Mouse (Mus musculus) olfactory bulb, adult 2 months (tissue): ENCODE data around the gene Mtmr12.

ENCODE experiments used
- CTCF ChIP-seq: fragments of 200-500 bp; IDR thresholded peaks from 2 replicates; pipeline ENCODE4 v1.5.1; 2012; ENCODE audit warnings: low read depth, mild to moderate bottlenecking, low read length, moderate library complexity; ENCODE audit not compliant: insufficient read depth
- POLR2A ChIP-seq: fragments of 200-500 bp; IDR thresholded peaks from 2 replicates; pipeline ENCODE4 v1.6.1; 2012; ENCODE audit warnings: mild to moderate bottlenecking, low read depth, low read length, moderate library complexity; ENCODE audit not compliant: insufficient read depth

DNA sequence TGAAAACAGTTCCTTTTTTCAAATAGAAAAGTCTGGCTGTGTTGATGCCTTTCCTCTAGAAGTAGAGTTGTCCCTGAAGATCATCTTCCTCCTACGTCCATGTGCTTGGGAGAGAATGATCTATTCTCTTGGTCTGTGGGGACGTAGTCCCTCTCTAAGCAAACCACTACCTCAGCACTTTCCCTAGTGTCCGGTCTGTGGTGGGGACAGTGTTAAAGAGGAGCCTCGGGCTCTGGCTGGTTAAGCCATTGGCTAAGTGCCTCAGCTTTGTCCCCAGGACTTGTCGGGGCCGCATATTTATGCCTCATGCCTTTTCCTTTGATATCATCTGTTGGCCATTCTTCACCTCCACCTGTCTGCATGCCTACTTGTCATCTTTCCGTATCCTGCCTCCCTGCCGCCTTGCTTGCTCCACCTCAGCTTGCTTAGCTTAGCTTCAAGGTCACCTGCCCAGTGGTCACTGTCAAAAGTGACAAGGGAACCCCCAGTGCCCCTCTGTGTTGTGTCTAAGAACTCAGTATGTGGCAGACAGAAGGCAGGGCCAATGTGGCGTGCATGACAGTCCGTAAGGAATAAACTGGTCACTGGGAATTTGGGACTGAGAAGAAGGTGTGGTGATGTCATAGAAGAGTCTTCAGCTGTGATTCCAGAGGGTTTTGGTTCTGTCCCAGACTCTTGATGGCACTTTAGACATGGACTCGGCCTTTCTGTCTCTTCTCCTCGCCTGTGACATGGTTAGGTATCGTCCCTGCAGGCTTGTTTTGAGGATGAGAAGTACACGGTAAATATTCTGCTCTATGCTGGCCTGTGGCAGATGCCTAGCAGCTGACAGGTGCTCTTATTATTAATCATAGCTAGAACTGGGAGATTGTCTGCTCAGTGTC lies 9.9 kb downstream of the Mtmr12 start:
- no peak for TF ChIP-seq CTCF
- no peak for TF ChIP-seq POLR2A
